Mouse (Mus musculus) CH12.LX (cell line): ENCODE measurements around the gene Pcdh15. TPM values are rescaled to one million over a fixed set of nuclear protein-coding genes. Genes with fewer than 3 reads are reported as not detected.

Experiments used
- DNase-seq: peaks from one replicate; pipeline ENCODE4 v3.0.0-alpha.2; 2013; ENCODE audit errors: extremely low read depth
- H3K27ac ChIP-seq: 2 replicates; pipeline ENCODE4 v1.5.1; 2012; ENCODE audit warnings: low read depth, mild to moderate bottlenecking, control low read depth, moderate library complexity; ENCODE audit not compliant: insufficient read depth
- H3K27me3 ChIP-seq: replicated peaks from 2 replicates; pipeline ENCODE3; 2012; ENCODE audit warnings: inconsistent platforms
- H3K36me3 ChIP-seq, 2 experiments: replicated peaks in 1 of 2; 2 replicates each; pipeline versions ENCODE3 to v1.6.1; 2012; ENCODE audit warnings: inconsistent platforms in 1 of 2, low read length in 1 of 2, mild to moderate bottlenecking in 1 of 2, mixed read lengths in 1 of 2, moderate library complexity in 1 of 2; ENCODE audit not compliant: control insufficient read depth in 1 of 2, insufficient read depth in 1 of 2
- H3K4me1 ChIP-seq, 2 experiments: 2 replicates each; pipeline ENCODE4 v1.6.1; 2012; ENCODE audit warnings: inconsistent platforms in 1 of 2, moderate library complexity in 1 of 2; ENCODE audit not compliant: insufficient read depth in 2 of 2, control insufficient read depth in 1 of 2
- H3K4me2 ChIP-seq: 2 replicates; pipeline ENCODE4 v1.6.1; 2012; ENCODE audit warnings: low read depth, mild to moderate bottlenecking, control low read depth; ENCODE audit not compliant: poor library complexity, insufficient read depth, severe bottlenecking
- H3K4me3 ChIP-seq, 3 experiments: fragments of 150-350 bp in 1 of 3; sonication (generic) in 1 of 3; replicated peaks in 1 of 3; 2 replicates each; pipeline versions ENCODE3 to v1.5.1; 2011 to 2012; ENCODE audit warnings: low read depth in 2 of 3, low read length in 2 of 3, mild to moderate bottlenecking in 2 of 3, moderate library complexity in 2 of 3, control low read depth in 1 of 3, improper control_type of control experiment in 1 of 3, inconsistent platforms in 1 of 3, mixed read lengths in 1 of 3; ENCODE audit not compliant: poor library complexity in 1 of 3
- H3K79me2 ChIP-seq: replicated peaks from 2 replicates; pipeline ENCODE4 v1.6.1; 2012; ENCODE audit warnings: mild to moderate bottlenecking, moderate library complexity; ENCODE audit not compliant: control insufficient read depth, poor library complexity, insufficient read depth, severe bottlenecking; ENCODE audit errors: extremely low read depth
- H3K9ac ChIP-seq: 2 replicates; pipeline ENCODE4 v1.6.1; 2012; ENCODE audit warnings: low read depth, mild to moderate bottlenecking, control low read depth, moderate library complexity; ENCODE audit not compliant: insufficient read depth
- H3K9me3 ChIP-seq: replicated peaks from 2 replicates; pipeline ENCODE3; 2012; ENCODE audit warnings: low read length, inconsistent platforms, mixed read lengths
- BHLHE40 ChIP-seq: IDR thresholded peaks from 2 replicates; pipeline ENCODE4 v1.6.1; 2011; ENCODE audit warnings: mild to moderate bottlenecking, low read depth, low read length, improper control_type of control experiment
- CHD1 ChIP-seq: IDR thresholded peaks from 2 replicates; pipeline ENCODE4 v1.6.1; 2012; ENCODE audit warnings: low read depth, low read length, improper control_type of control experiment, inconsistent platforms
- CHD2 ChIP-seq: IDR thresholded peaks from 2 replicates; pipeline ENCODE4 v1.6.1; 2011; ENCODE audit warnings: low read length, improper control_type of control experiment
- CTCF ChIP-seq, 2 experiments: IDR thresholded peaks in 1 of 2; conservative IDR thresholded peaks in 1 of 2; 2 replicates each; pipeline ENCODE4 v1.5.1; 2011 to 2012; ENCODE audit warnings: low read depth in 2 of 2, low read length in 2 of 2, improper control_type of control experiment in 1 of 2, inconsistent platforms in 1 of 2, mild to moderate bottlenecking in 1 of 2, moderate library complexity in 1 of 2
- E2F4 ChIP-seq: IDR thresholded peaks from 2 replicates; pipeline ENCODE4 v1.6.1; 2011; ENCODE audit warnings: low read depth, low read length, improper control_type of control experiment; ENCODE audit not compliant: insufficient replicate concordance
- HCFC1 ChIP-seq: IDR thresholded peaks from 2 replicates; pipeline ENCODE4 v1.6.1; 2012; ENCODE audit warnings: low read depth, mild to moderate bottlenecking, inconsistent platforms, low read length, improper control_type of control experiment
- IRF4 ChIP-seq: IDR thresholded peaks from 2 replicates; pipeline ENCODE4 v1.6.1; 2014; ENCODE audit warnings: low read depth, mild to moderate bottlenecking, inconsistent platforms, low read length, improper control_type of control experiment
- JUN ChIP-seq: IDR thresholded peaks from 2 replicates; pipeline ENCODE4 v1.6.1; 2011; ENCODE audit warnings: low read depth, mild to moderate bottlenecking, low read length, improper control_type of control experiment, moderate library complexity; ENCODE audit not compliant: insufficient read depth
- JUND ChIP-seq: conservative IDR thresholded peaks from 2 replicates; pipeline ENCODE4 v1.6.1; 2011; ENCODE audit warnings: low read depth, low read length, improper control_type of control experiment
- KAT2A ChIP-seq: IDR thresholded peaks from 2 replicates; pipeline ENCODE4 v1.6.1; 2012; ENCODE audit warnings: low read length, improper control_type of control experiment, inconsistent platforms; ENCODE audit not compliant: insufficient replicate concordance
- MAFK ChIP-seq: IDR thresholded peaks from 2 replicates; pipeline ENCODE4 v1.6.1; 2011; ENCODE audit warnings: low read length, improper control_type of control experiment; ENCODE audit not compliant: insufficient replicate concordance
- MAX ChIP-seq: IDR thresholded peaks from 2 replicates; pipeline ENCODE4 v1.6.1; 2011; ENCODE audit warnings: low read length, improper control_type of control experiment
- MAZ ChIP-seq: IDR thresholded peaks from 2 replicates; pipeline ENCODE4 v1.6.1; 2012; ENCODE audit warnings: low read depth, mild to moderate bottlenecking, inconsistent platforms, low read length, improper control_type of control experiment, moderate library complexity
- MXI1 ChIP-seq: IDR thresholded peaks from 2 replicates; pipeline ENCODE4 v1.6.1; 2011; ENCODE audit warnings: mild to moderate bottlenecking, low read depth, low read length, improper control_type of control experiment
- MYC ChIP-seq: IDR thresholded peaks from 2 replicates; pipeline ENCODE4 v1.6.1; 2011; ENCODE audit warnings: low read depth, mild to moderate bottlenecking, improper control_type of control experiment, low read length
- NELFE ChIP-seq: IDR thresholded peaks from 2 replicates; pipeline ENCODE4 v1.6.1; 2011; ENCODE audit warnings: low read depth, low read length, improper control_type of control experiment
- NRF1 ChIP-seq: IDR thresholded peaks from 2 replicates; pipeline ENCODE4 v1.6.1; 2014; ENCODE audit warnings: low read depth, mild to moderate bottlenecking, inconsistent platforms, low read length, improper control_type of control experiment, moderate library complexity
- POLR2A ChIP-seq: IDR thresholded peaks from 2 replicates; pipeline ENCODE4 v1.6.1; 2011; ENCODE audit warnings: low read depth, mild to moderate bottlenecking, improper control_type of control experiment, low read length
- RAD21 ChIP-seq: IDR thresholded peaks from 2 replicates; pipeline ENCODE4 v1.6.1; 2011; ENCODE audit warnings: low read depth, mild to moderate bottlenecking, low read length, improper control_type of control experiment, moderate library complexity
- RCOR1 ChIP-seq: conservative IDR thresholded peaks from 2 replicates; pipeline ENCODE4 v1.6.1; 2012; ENCODE audit warnings: low read depth, mild to moderate bottlenecking, inconsistent platforms, low read length, improper control_type of control experiment
- SIN3A ChIP-seq: IDR thresholded peaks from 2 replicates; pipeline ENCODE4 v1.6.1; 2012; ENCODE audit warnings: low read length, improper control_type of control experiment, inconsistent platforms
- TBP ChIP-seq: conservative IDR thresholded peaks from 2 replicates; pipeline ENCODE4 v1.6.1; 2011; ENCODE audit warnings: low read depth, low read length, improper control_type of control experiment
- USF1 ChIP-seq: IDR thresholded peaks from 2 replicates; pipeline ENCODE4 v1.6.1; 2014; ENCODE audit warnings: low read depth, mild to moderate bottlenecking, inconsistent platforms, low read length, improper control_type of control experiment
- USF2 ChIP-seq: conservative IDR thresholded peaks from 2 replicates; pipeline ENCODE4 v1.6.1; 2011; ENCODE audit warnings: low read depth, low read length, improper control_type of control experiment
- ZC3H11A ChIP-seq: IDR thresholded peaks from 2 replicates; pipeline ENCODE4 v1.6.1; 2012; ENCODE audit warnings: low read depth, mild to moderate bottlenecking, inconsistent platforms, low read length, improper control_type of control experiment
- ZKSCAN1 ChIP-seq: IDR thresholded peaks from 2 replicates; pipeline ENCODE4 v1.6.1; 2012; ENCODE audit warnings: low read depth, inconsistent platforms, low read length, improper control_type of control experiment, borderline replicate concordance
- dilution Hi-C: fragments of 300-500 bp; cut with MboI; formaldehyde crosslinking; loops from 2 replicates; pipeline ENCODE4 v1.14.3; 2020; ENCODE audit warnings: low sequenced_read_pairs; ENCODE audit not compliant: extremely low pct_unique_long_range_greater_than_20kb, extremely low pct_ligation_motif_present
- in situ Hi-C: fragments of 300-500 bp; cut with MboI; formaldehyde crosslinking; loops from 3 replicates; pipeline ENCODE4 v1.14.3; 2019; ENCODE audit warnings: low sequenced_read_pairs, low pct_ligation_motif_present, low pct_unique_long_range_greater_than_20kb, mixed read lengths
- polyA plus RNA-seq: library from polyadenylated mRNA; unstranded; fragments of >175 nt; gene quantifications from 2 replicates; pipeline ENCODE4 v1.2.1, GENCODE M21; 2012; ENCODE audit warnings: low read depth; ENCODE audit not compliant: insufficient read length
- total RNA-seq, 2 experiments: library from RNA; depleted of rRNA; stranded (reverse); fragments of 300-350 nt in 1 of 2; fragments of >200 nt in 1 of 2; gene quantifications; 2 replicates each; pipeline ENCODE4 v1.2.3; 2012 to 2014

Pcdh15 gene
- total and polyA plus RNA-seq, 3 experiments: not detected

DNA sequence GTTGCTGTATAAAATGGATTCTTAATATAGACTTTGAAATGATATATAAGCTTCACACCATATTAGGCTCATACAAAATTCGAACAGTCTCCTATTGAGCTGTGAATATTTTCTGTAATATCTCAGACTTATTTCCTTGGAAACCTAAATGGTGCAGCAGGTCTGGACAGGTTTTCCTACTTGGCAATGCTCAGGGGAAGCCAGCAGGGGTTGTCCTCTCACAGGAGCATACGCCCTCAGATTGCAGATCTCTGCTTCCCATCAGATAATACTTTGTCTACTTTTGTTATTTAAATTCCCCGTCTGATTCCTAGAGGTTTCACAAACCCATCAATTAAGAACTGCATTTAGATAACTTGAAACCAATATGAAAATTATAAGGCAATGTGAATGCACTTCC, 1492.7 kb downstream of the Pcdh15 start:
- no peaks in the 10 kb centered on the region for H3K4me1 ChIP-seq
- dilution Hi-C loops: no loop called here
- in situ Hi-C loops: no loop called here

DNA sequence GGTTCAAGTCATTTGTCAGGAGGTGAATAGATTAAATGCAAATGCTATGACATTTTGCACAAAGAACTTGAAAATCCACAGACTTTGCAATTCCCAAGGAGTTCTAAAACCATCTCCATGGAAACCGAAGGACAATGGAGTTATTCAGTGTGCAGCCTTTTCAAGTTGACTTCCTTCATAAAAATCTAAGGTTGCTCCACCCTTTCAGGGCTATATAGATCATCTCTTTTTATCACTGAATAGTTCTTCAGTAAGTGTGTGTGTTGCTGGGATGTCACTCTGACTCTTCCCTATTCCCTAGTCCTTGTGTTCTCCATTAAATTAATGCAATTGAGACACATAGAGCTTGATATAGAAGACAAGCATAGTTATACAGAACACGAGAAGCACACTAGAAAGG, 1508.5 kb downstream of the Pcdh15 start:
- Histone ChIP-seq H3K9me3 (no peaks in the 10 kb centered on the region), H3K9ac (no peak overlapping the region), H3K4me2 (no peak overlapping the region), H3K27ac (no peak overlapping the region), H3K27me3 (no peaks in the 10 kb centered on the region), H3K4me3 (no peak overlapping the region), H3K4me1 (no peaks in the 10 kb centered on the region), H3K36me3 (no peaks in the 10 kb centered on the region), H3K79me2 (no peaks in the 10 kb centered on the region)
- TF ChIP-seq CTCF (conservative IDR thresholded peaks at IDR 0.05 in 1 of 2, IDR thresholded peaks at IDR 0.05 in 1 of 2; ENCODE audit: low read depth in 2 of 2, low read length in 2 of 2) (no peak), RAD21 (no peak), IRF4 (no peak), MYC (no peak), USF1 (no peak), CHD2 (no peak), ZC3H11A (no peak), HCFC1 (no peak), BHLHE40 (no peak), JUND (no peak), MAX (no peak), SIN3A (no peak), MAFK (no peak), ZKSCAN1 (no peak), TBP (no peak), KAT2A (no peak)
- in situ Hi-C loops (no loop called here), dilution Hi-C loops (no loop called here)
- no peak for DNase-seq

More for the DNA sequence above, 1492.7 kb downstream of the Pcdh15 start:
- Histone ChIP-seq H3K36me3 (no peaks in the 10 kb centered on the region), H3K27me3 (no peaks in the 10 kb centered on the region), H3K4me3 (no peak overlapping the region), H3K79me2 (no peaks in the 10 kb centered on the region), H3K4me2 (no peak overlapping the region), H3K9me3 (no peaks in the 10 kb centered on the region), H3K9ac (no peak overlapping the region), H3K27ac (no peak overlapping the region)
- DNase-seq: no peak
- TF ChIP-seq MXI1: no peak
- TF ChIP-seq CHD1: no peak
- no peak for TF ChIP-seq E2F4
- TF ChIP-seq MYC: no peak
- no peak for TF ChIP-seq SIN3A
- no peak for TF ChIP-seq TBP
- TF ChIP-seq NRF1: no peak
- no peak for TF ChIP-seq MAZ
- TF ChIP-seq CTCF (conservative IDR thresholded peaks at IDR 0.05 in 1 of 2, IDR thresholded peaks at IDR 0.05 in 1 of 2; ENCODE audit: low read depth in 2 of 2, low read length in 2 of 2): no peak
- no peak for TF ChIP-seq NELFE
- TF ChIP-seq JUN: no peak
- TF ChIP-seq RCOR1: no peak
- TF ChIP-seq BHLHE40: no peak
- TF ChIP-seq USF1: no peak
- TF ChIP-seq HCFC1: no peak
- TF ChIP-seq POLR2A: no peak
- TF ChIP-seq KAT2A: no peak
- TF ChIP-seq USF2: no peak
- no peak for TF ChIP-seq MAX
